Mouse (Mus musculus) lung, postnatal 0 days (tissue): ENCODE results near the gene Atp2c1. TPM values are rescaled to one million over a fixed set of nuclear protein-coding genes. Genes with fewer than 3 reads are reported as not detected.

Experiments used
- ATAC-seq: fragments of 200-750 bp; cut with Nextera tagmentation; 2 replicates; pipeline ENCODE4 v1.8.0; 2017; ENCODE audit warnings: moderate library complexity
- DNase-seq: peaks from one replicate; pipeline ENCODE4 v3.0.0-alpha.2; 2016; ENCODE audit warnings: low spot score
- H3K27ac ChIP-seq: fragments of 300-500 bp; sonication (generic); 2 replicates; pipeline ENCODE4 v1.5.1; 2014; ENCODE audit warnings: antibody characterized with exemption, mild to moderate bottlenecking, low read length, mixed read lengths
- H3K27me3 ChIP-seq: fragments of 300-500 bp; sonication (generic); replicated peaks from 2 replicates; pipeline ENCODE4 v1.6.1; 2014; ENCODE audit warnings: low read length, mixed read lengths; ENCODE audit not compliant: insufficient read depth
- H3K36me3 ChIP-seq: fragments of 300-500 bp; sonication (generic); 2 replicates; pipeline ENCODE4 v1.6.1; 2014; ENCODE audit warnings: low read length, mixed read lengths; ENCODE audit not compliant: insufficient read depth
- H3K4me1 ChIP-seq: fragments of 300-500 bp; sonication (generic); 2 replicates; pipeline ENCODE4 v1.6.1; 2014; ENCODE audit warnings: antibody characterized with exemption, low read depth, low read length, mixed read lengths; ENCODE audit not compliant: insufficient read depth
- H3K4me2 ChIP-seq: fragments of 300-500 bp; sonication (generic); replicated peaks from 2 replicates; pipeline ENCODE4 v1.6.1; 2014; ENCODE audit warnings: low read depth, mild to moderate bottlenecking, low read length, moderate library complexity, mixed read lengths
- H3K4me3 ChIP-seq: fragments of 300-500 bp; sonication (generic); 2 replicates; pipeline ENCODE4 v1.5.1; 2014; ENCODE audit warnings: low read depth, low read length
- H3K9ac ChIP-seq: fragments of 300-500 bp; sonication (generic); replicated peaks from 2 replicates; pipeline ENCODE4 v1.6.1; 2014; ENCODE audit warnings: low read depth, mild to moderate bottlenecking
- H3K9me3 ChIP-seq: fragments of 300-500 bp; sonication (generic); 2 replicates; pipeline ENCODE4 v1.6.1; 2016; ENCODE audit warnings: low read length, mixed read lengths
- CTCF ChIP-seq: IDR thresholded peaks from 2 replicates; pipeline ENCODE4 v1.5.1; 2016; ENCODE audit warnings: antibody characterized with exemption, mild to moderate bottlenecking
- EP300 ChIP-seq: IDR thresholded peaks from 2 replicates; pipeline ENCODE4 v1.6.1; 2016; ENCODE audit warnings: antibody characterized with exemption, mild to moderate bottlenecking, control low read depth
- WGBS: fragments of 180-500 bp; shearing (Covaris S2); extraction: QIAGEN DNeasy Blood & Tissue Kit; methylation state at CpG from one replicate; pipeline ENCODE4 v1.1.7; 2014; 5-methylcytosine and 5-hydroxymethylcytosine counted together
- polyA plus RNA-seq: library from polyadenylated mRNA; unstranded; fragments of >200 nt; fragmentation: Nextera tagmentation; extraction: Ambion mirVana; gene quantifications from 2 replicates; pipeline ENCODE4 v1.2.1, GENCODE M21; 2015

Atp2c1 gene
- polyA plus RNA-seq, 1 experiment from 2014 or later = 47.8 TPM

DNA sequence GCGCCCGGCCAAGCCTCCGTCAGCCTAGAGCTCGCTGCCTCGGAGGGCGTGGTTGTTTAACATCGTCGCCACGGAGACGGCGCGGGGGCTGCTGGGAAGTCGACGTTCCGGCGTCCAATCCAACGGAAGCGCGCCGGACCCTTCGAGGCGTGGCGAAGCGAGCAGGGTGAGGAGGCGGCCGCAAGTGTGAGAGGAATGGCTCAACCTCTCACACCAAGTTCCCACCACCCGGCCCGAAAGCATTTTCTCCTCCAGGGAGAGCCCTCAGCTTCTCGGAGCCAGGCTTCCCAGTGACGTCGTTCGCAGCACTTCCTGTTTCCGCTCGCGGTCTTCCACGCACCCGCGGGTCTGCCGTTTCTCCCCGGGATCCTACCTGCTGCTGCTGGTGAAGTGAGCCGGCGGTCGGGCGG lies 131.9 kb downstream of the Atp2c1 start, which contains the start of the genes Aste1 and Nek11:
Gene Aste1 (plus strand): TSS at position 175 of the 410 bp plus-strand sequence.
Gene Nek11 (minus strand): TSS at position 307 of the 410 bp plus-strand sequence.
- H3K9ac ChIP-seq = peak within 1 kb of the TSS; percentile 68
- ATAC-seq (peak; percentile 99), DNase-seq (peak; percentile 97)
- peak within 1 kb of the TSS; percentile 62 for H3K4me3 ChIP-seq
- TF ChIP-seq EP300 (no peak), CTCF (peak; percentile 41)
- peak within 1 kb of the TSS; percentile 65 for H3K4me2 ChIP-seq
- under 1% methylated on average over 42 of the region's 44 CpGs for WGBS
- peaks cover 3% of the 10 kb centered on the region; the same call in 1 of the 2 replicates for H3K4me1 ChIP-seq
- H3K9me3 ChIP-seq = no peaks in the 10 kb centered on the region
- no peaks in the 10 kb centered on the region for H3K36me3 ChIP-seq
- H3K27ac ChIP-seq = peak within 1 kb of the TSS; percentile 87
- H3K27me3 ChIP-seq = no peaks in the 10 kb centered on the region

DNA sequence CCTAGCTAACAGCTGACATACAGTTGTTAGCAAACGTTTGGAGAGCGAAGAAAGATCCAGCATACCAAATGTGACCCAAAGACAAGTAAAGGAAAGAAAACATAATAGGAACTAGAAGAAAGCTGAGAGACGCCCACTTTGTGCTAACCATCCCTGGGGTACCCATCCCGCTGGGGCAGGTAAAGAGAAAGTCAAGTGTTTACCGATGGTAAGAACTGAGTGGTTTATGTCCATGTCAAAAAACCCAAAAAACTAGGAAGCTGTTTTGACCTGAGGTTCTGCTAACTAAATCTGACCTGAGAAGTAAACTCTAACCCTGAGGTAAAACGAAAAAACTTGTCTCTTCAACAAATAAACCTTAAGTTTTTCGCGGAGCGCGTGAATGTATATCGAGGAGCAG lies 132.4 kb downstream of the Atp2c1 start:
- no peak for DNase-seq
- no peak for TF ChIP-seq EP300
- TF ChIP-seq CTCF = no peak
- Histone ChIP-seq H3K9ac (no peak overlapping the region), H3K36me3 (no peaks in the 10 kb centered on the region), H3K4me1 (peaks cover 3% of the 10 kb centered on the region; the same call in 1 of the 2 replicates), H3K9me3 (no peaks in the 10 kb centered on the region), H3K27ac (no peak overlapping the region), H3K4me3 (peak overlapping the region; percentile 62), H3K4me2 (peak overlapping the region; percentile 65), H3K27me3 (no peaks in the 10 kb centered on the region)
- WGBS = 11% methylated on average over 11 of the region's 11 CpGs
- ATAC-seq = no peak

GRCm38 (mm10) chr9:105390616-105391015 lies 136.5 kb downstream of the Atp2c1 start:
- DNase-seq (no peak), ATAC-seq (no peak)
- Histone ChIP-seq H3K4me3 (no peak overlapping the region), H3K4me2 (no peak overlapping the region), H3K4me1 (peaks cover 3% of the 10 kb centered on the region; the same call in 1 of the 2 replicates), H3K9me3 (no peaks in the 10 kb centered on the region), H3K36me3 (no peaks in the 10 kb centered on the region), H3K9ac (no peak overlapping the region), H3K27me3 (no peaks in the 10 kb centered on the region), H3K27ac (no peak overlapping the region)
- TF ChIP-seq CTCF = no peak
- TF ChIP-seq EP300 = no peak
- WGBS = 51% methylated on average over 4 of the region's 5 CpGs

- Histone ChIP-seq H3K9me3 (no peaks in the 10 kb centered on the region), H3K36me3 (no peaks in the 10 kb centered on the region), H3K4me2 (no peak overlapping the region), H3K4me1 (no peaks in the 10 kb centered on the region), H3K9ac (no peak overlapping the region), H3K4me3 (no peak overlapping the region), H3K27me3 (no peaks in the 10 kb centered on the region), H3K27ac (no peak overlapping the region)
- peak; percentile 90 for TF ChIP-seq CTCF
- no peak for TF ChIP-seq EP300
- ATAC-seq (no peak), DNase-seq (peak; percentile 45)
- 13% methylated on average over 4 of the region's 4 CpGs for WGBS
Measured at GRCm38 (mm10) chr9:105389289-105389688, 137.8 kb downstream of the Atp2c1 start.

GRCm38 (mm10) chr9:105387403-105387802 lies 139.7 kb downstream of the Atp2c1 start:
- Histone ChIP-seq H3K9ac (no peak overlapping the region), H3K4me1 (no peaks in the 10 kb centered on the region), H3K9me3 (no peaks in the 10 kb centered on the region), H3K27ac (no peak overlapping the region), H3K27me3 (no peaks in the 10 kb centered on the region), H3K4me2 (no peak overlapping the region), H3K36me3 (no peaks in the 10 kb centered on the region), H3K4me3 (no peak overlapping the region)
- no peak for ATAC-seq
- WGBS = 67% methylated on average over 5 of the region's 5 CpGs
- no peak for DNase-seq
- TF ChIP-seq EP300 (no peak), CTCF (no peak)

DNA sequence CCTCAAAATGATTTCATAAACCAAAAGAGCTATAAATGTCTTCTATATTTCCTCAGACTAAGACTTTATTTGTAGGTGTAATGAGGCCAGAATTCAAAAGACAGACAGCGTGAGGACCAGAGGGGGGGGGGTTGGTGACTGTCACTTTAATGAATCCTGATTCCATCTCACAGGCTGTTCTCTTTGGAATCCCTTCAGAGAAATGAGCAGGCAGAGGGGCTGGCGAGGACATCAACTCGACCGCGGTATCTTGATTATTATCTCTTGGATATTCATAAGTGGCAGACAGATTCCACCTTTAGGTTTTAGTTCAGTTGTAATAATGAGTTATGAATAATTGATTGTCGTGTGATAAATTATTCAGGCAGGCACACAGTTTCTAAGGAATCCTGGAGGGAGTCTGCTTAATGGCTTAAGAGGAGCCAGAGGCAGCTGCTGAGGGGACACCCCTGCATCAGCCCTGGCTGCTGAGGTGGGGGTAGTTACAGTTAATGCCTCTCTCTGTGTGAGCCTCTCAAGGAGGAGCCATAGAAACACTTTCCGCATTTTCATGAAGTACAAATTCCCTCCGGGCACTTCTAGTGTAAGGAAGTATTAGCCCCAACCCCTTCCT lies 147.5 kb downstream of the Atp2c1 start:
- no peaks in the 10 kb centered on the region for H3K36me3 ChIP-seq
- H3K4me2 ChIP-seq = no peak overlapping the region
- no peak overlapping the region for H3K4me3 ChIP-seq
- H3K27ac ChIP-seq = no peak overlapping the region
- no peaks in the 10 kb centered on the region for H3K27me3 ChIP-seq
- WGBS = 70% methylated on average over 8 of the region's 8 CpGs
- no peak for ATAC-seq
- no peaks in the 10 kb centered on the region for H3K9me3 ChIP-seq
- H3K4me1 ChIP-seq = no peaks in the 10 kb centered on the region
- DNase-seq = no peak
- H3K9ac ChIP-seq = no peak overlapping the region
- no peak for TF ChIP-seq CTCF
- TF ChIP-seq EP300 = no peak
